Mouse (Mus musculus) right cerebral cortex, postnatal 10 days (tissue): ENCODE data around the gene Ankrd42.

Experiments
- DNase-seq, 2 experiments: peaks; one replicate each; pipeline ENCODE4 v3.0.0; 2021; ENCODE audit warnings: low spot score in 2 of 2

The Ankrd42 gene

GRCm38 (mm10) chr7:92566775-92567174 lies 70.2 kb downstream of the Ankrd42 start:
- no peak for DNase-seq

DNA sequence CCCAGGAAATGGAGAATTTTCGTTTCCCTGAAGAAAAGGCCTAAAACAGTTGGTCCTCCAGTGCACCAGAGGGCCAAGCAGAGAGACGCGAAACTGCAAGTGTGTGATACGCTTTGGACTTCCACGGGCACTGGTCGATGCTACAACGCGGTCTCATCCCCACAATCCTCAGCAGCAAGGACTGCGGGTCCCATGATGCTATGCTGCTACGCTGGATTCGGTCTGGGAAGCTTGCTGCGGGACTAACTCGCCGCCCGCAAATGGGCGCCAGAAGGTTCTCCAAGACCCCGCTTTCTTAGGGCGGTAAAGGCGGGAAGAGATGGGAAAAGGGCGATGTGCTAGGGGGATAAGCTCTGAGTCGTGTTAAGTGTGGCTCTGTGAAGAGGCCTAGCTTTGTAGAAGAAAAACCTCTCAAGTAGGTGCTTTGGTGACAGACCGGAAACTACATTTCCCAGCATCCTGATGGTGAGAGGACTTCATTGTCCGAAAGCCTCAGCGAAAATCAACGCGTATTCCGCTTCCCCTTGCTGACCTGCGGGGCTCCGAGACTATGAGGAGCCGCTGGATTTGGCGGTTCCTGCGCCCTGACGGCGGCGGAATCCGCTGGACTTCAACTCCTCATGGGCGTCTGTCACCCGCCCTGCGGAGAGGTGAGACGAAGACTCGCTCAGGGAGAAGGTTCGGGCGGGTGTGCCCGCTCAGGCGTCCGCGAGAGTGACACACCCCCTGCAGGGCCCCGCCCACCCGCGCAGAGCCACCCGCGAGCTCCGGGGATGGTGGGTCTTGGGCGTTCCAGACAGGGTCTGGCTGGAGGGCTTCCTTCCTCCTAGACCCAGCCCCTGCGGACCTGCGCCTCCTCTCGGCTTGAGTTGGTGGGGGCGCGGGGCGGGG lies 75.7 kb downstream of the Ankrd42 start, which contains the start of gene Ccdc90b:
Gene Ccdc90b, plus strand, starts transcription at position 164 of the 891 bp plus-strand sequence.
- DNase-seq, result peak; percentile 93 to 96

GRCm38 (mm10) chr7:92558744-92559143 lies 78.2 kb downstream of the Ankrd42 start:
- no peak for DNase-seq

DNA sequence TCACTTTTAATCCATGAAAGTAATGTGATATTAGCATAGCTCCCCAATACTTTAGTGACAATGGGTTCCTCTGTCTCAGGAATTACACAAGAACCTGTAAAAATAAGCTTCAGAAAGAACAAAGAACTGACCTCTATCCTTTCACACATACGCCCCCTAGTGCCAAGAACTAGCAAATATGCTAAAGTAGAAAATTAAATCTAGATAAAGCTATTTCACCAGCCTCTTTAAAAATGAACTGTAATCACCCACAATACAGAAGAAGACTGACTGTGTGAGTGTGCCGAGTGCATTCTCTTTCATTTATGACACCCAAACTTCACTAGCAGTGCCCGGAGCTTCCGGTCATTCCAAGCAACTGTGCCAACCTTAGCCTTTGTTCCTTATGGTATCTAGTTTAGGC lies 86.0 kb downstream of the Ankrd42 start:
- no peak for DNase-seq

DNA sequence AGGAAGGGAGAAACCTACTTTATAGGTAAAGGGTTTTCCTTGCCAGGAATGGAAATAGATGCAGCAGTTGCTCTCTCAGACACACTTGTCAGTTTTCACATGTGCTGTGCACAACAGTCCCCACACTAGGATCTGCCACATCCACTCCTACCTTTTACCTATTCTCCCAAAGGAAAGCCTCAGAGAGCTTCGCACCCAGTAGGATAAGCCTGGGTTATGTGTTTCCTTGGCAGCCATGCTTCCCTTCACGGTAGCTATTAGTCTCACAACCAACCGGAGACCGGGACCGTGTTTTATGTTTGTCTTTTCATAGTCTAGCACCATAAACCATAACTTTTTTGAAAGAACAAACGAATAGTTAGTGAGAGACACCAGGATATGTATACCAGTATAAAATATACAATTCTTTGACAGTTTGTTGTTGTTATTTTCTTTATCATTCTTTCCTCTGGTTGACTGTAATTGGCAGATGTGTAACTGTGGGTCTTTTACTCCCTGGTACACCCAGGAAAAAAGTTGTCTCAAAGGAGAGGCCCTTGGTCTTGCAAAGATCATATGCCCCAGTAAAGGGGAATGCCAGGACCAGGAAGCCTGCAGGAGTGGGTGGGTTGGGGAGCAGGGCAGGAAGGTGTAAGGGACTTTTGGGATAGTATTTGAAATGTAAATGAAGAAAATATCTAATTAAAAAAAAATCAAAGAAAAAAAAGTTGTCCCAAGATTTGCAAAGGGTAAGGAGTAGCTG lies 86.5 kb downstream of the Ankrd42 start:
- DNase-seq, result no peak

- no peak for DNase-seq
Observed at GRCm38 (mm10) chr7:92546763-92547162, 90.2 kb downstream of the Ankrd42 start.

DNA sequence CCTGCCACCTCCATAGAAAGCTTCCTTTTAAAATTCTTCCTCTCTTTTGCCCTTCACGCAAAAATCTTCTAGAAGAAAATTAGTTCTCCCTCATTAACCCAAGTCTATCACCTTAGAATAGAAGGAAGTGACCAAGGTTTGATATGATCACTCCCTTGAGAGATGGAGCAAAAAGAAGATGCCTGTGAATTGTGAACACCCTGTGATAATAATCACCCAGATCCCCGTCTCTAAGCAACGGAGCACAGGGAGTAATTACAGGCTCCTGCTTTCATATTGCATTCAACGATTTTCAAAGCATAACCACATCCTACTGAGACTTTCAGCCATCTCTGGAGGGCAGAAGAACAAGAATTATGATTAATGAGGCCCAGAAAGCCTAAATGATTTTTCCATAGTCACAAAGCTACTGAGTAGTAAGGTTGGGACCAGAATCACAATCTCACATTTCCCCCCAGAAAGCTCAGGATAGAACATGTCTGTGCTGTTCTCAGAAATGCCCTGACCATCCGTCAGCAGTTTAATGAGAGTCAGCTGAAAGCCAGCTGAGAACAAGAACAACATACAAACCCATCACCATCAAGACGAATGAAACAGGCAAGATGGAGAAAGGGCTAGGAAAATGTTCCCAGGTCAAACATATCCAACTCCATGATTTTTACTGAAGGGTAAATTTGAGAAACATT lies 104.4 kb downstream of the Ankrd42 start:
- peak in 1 of 2 experiments; percentile 39 for DNase-seq
